Mouse (Mus musculus): ENCODE data around the gene Tbc1d10a.

Gene Tbc1d10a

DNA sequence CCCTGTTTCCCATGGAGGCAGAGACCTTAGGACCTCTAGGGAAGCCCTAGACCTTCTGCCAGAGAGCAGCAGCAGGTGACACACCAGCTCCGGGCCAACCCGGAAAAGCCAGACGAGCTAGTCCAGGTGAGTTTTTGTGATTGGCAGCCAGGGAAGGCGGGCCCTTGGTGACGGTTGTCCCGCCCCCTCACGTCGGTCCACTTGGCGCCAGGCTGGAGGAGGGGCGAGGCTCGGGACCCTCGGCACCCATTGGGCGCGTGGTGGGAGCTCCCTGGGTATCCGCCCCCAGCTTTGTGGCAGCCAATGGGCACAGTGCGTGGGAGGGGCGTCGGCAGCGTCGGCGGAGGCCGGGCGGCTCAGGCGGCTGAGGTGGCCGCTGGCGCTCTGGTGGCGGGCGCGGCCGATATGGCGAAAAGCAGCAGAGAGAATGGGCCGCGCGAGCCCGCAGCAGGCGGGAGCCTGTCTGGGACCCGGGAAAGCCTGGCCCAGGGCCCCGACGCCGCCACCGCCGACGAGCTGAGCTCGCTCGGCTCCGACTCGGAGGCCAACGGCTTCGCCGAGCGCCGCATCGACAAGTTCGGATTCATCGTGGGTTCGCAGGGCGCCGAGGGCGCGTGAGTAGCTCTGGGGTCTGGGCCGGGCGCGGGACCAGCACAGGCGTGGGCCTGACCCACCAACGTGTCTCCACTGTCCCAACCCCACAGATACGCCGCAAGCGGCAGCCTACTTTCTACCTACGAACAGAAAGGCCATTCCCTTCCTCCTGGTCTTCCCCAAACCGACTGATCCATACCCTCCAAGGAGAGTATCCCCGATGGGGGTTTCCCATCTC is at the start of gene Tbc1d10a:
Tbc1d10a (plus strand) TSS at position 304 of the 832 bp plus-strand sequence.
- peak; percentile 97 to 98 for DNase-seq (ENCODE audit: low spot score in 2 of 2)

DNA sequence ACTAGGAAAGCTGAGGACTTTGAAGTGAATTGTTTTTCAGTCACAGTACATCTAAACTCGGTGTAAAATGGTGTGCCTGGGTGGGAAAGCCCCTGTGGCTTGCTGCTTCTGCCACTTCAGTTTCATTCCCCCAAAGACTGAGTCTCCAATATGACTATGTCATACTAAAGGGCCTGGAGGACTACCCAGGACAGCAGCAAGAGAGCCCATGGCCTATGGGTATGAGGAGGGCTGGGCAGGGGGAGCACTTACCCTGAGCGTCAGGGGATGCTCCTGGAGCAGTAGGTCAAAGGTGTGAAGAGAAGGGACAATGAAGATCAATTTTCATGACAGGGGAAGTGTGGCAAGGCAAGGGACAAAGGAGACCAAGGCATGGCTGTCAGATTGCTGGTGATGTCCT is 47.6 kb upstream of the Tbc1d10a start:
- DNase-seq (ENCODE audit: low spot score in 2 of 2), result no peak

DNA sequence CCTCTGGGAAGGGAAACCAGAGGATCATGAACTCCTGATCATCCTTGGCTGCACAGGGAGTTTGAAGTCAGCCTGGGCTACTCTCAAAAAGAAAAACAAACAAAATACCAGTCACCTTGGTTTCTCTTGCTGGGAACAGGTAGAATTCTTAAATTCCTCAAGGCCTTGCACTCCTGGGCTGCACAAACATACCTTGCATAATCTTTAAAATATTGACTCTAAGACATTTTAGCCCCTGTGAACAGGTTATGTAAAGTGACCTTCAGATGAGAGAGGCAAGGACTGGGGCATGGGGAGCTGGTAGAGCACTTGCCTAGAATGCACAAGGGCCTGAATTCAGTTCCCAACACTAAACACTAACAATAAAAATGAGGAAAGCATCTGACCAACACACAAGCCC is 45.1 kb upstream of the Tbc1d10a start:
- no peak for DNase-seq (ENCODE audit: low spot score in 2 of 2)

DNA sequence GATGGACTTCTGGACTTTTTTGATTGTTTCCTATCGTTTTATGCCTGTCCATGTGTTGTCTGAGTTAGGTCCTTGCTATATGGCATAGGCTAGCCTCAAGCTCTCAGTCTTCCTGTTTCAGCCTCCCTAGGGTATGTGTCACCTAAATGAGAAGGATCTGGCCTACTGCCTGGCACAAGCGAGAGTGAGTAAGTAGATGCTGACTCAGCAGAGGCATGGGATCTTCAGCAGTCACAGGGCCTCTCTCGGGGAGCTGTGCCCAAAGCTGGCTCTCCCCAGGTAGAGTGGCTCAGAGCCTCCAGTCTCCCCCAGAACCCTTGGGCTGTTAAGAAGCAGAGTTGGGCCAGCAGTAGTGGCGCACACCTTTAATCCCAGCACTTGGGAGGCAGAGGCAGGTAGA is 44.2 kb upstream of the Tbc1d10a start:
- no peak for DNase-seq (ENCODE audit: low spot score in 2 of 2)

DNA sequence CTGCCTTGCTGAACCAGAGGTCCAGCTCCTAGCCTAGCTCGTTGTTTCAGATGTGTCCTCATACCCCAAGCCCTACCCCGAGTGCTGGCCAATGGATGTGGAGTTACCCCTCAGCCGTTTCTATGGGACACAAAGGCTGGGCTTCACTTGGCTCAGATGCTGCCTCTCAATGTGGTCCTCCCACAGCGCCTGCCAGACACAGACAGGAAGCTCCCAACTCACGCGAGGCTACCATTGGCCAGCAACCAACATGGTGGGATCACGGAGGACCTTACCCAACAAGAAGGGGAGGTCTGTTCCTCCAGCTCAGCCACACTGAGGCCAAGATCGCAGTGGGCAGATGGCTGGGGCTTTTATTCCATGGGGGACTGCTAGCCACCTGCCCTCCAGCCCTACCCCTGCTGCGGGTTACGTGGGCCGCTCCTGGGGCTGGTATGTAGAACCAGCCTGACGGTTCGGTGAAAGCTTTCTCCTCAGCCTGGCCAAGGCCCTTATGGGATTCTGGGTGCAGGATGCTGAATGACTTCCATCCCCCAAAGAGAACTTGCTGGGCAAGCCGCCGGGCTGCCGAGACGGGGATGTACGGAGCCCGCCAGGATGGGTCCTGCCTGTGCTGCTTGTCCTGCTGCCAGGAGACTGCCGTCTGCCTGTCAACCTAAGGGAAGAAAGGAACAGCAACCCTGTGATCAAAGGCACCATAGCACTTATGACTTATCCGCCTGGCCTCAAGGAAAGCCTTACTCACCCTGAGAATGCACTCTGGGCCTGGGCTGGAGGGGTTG is 43.1 kb upstream of the Tbc1d10a start:
- no peak for DNase-seq (ENCODE audit: low spot score in 2 of 2)

DNA sequence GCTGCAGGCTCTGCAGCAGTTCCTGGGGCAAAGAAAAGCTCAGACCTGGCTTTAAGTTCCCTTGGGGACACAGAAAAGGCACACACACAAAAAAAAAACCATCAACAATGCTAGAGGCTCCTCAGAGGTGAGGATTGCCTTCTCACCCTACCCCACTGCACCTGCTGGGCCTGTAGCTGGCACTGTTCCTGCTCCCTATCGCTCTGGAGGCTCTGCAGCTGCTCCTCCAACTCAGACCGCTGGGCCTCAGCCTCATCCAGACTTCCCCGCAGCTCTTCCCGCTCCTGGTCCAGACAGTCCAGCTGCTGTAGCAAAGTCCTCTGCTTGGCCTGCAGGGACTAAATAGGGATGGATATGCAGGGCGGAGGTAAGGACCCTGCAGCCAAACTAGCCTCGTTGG is 40.2 kb upstream of the Tbc1d10a start:
- no peak for DNase-seq (ENCODE audit: low spot score in 2 of 2)

DNA sequence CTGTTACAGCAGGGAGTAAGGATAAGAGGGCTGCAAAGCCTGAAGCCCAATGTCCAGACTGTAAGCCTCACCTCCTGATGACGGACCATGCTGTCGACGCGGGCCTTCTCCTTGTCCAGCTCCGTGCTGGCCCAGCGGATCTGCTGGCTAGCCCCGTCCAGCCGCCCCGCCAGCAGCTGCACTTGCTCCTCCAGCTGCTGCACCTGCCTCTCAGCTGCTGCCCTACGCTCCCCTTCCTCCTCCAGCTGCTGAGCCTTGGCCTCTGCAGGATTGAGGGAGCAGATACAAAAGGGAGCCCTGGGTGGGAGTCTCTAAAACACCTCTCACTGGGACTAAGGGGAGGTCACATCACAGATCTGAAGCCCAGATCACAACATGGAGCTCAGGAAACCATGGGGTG is 39.5 kb upstream of the Tbc1d10a start:
- no peak for DNase-seq (ENCODE audit: low spot score in 2 of 2)

DNA sequence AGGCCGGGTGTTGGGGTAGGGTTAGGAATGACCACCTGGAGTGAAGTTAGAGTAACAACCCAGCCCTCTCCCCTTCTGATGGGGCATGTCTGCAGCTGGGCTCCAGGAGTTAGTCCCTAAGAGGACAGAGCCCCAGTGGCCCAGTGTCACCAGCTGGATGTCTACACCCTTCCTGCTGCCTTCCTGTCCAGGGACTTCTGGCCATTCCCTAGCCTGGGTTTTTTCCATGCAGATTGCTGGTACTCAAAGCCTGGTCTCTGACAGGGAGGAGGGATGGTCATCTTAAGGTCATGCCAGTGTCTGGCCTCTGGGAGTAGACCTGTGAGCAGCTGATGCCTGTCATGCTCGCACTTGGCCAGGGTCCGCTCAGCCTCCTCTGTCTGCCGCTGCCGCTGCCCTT is 38.5 kb upstream of the Tbc1d10a start:
- DNase-seq (ENCODE audit: low spot score in 2 of 2), result no peak

DNA sequence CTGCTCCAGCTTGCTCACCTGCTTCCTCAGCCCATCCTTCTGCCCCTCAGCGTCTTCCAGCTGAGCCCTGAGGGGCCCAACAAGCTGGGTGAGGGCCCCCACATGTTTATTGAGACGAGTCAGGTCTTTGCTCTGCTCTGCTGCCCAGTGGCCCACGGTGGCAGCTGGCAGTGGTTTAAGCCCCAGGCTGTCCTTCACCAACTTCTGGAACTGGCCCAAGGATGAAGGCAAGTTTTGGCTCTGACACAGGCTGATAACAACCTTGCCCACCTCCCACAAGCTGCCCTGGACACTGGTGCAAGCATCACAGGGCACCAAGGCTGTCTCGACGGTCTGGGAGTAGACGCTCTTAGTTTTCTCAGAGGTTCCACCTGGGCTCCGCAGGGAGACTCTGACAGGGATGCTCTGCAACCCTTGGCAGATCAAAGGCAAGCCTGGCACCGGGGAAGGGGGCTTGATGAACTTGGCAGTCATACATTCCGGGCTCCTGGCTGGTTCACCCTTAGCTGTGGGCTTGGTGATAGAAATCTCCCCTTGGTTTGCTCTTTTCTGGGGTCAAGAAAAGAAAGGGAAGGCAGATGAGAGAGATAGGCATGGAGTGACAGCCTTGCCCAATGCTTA is 37.9 kb upstream of the Tbc1d10a start:
- no peak for DNase-seq (ENCODE audit: low spot score in 2 of 2)

DNA sequence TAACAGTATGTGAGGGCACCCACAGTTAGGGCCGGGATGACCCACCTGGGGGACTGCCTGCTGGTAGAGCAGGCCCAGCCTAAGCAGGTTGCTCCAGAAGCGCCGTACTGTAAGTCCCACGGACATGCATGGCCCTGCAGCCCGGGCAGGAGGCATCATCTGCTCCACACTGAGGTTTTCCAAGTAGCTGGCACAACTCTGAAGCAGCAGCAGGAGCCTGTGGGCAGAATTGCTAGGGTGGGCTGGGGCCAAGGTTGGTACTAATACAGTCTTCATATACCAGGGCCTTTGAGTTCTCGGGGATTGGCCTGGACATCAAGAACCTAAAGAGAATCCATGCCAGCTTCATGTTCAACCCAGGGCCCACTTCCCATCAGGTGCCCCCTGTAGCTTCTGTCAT is 36.7 kb upstream of the Tbc1d10a start:
- DNase-seq (ENCODE audit: low spot score in 2 of 2), result no peak

DNA sequence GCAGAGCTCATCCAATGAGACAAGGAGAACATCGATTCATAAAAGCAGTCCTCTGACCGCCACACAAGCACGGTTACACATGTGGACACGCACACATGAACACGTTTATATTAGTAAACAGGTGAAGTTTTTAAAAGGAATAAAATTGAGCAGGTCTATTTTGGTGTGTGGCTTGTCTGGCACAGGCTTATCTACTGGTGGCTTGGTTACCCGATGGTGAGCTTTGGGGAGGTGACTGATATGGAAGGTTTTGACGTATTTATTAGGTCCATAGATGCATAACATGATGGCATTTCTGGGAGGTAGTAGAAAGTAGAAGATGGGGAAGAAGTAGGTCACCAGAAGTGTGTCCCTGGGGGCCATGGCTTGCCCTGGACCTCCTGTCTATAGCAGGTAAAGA is 32.9 kb upstream of the Tbc1d10a start:
- DNase-seq (ENCODE audit: low spot score in 2 of 2), result no peak

DNA sequence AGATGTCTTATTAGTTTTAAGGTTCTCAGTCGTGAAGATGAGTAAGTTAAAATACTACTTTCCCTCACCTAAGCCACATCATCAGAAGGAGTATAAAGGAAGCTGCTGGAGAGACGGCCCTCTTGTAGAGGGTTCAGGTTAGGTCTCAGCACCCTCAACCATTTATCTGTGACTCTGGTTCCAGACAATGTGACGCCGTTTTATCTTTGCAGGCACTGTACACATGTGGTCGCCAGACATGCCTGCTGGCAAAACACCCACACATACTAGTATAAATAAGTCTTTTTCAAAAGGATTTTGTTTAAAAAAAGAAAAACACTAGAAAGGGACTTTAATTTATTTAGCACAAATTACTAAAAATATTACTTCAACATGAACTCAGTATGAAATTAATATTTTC is 30.9 kb upstream of the Tbc1d10a start:
- peak in 1 of 2 experiments; percentile 45 for DNase-seq (ENCODE audit: low spot score in 2 of 2)

DNA sequence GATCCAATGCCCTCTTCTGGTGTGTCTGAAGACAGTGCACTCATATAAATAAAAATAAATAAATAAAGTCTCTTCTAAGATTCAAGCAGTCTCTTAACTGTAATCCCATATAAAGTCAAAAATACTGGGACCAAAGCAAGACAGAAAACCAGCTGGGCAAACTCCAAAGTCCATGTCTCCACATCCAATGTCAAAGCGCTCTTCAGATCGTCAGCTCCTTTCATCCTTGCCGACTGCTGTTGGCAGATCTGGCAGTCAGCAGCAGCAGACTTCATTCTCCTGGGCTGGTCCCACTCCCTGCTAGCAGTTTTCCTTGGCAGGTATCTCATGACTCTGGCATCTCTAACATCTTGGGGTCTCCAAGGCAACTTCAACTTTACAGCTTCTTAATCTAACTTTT is 27.9 kb upstream of the Tbc1d10a start:
- DNase-seq (ENCODE audit: low spot score in 2 of 2), result no peak

DNA sequence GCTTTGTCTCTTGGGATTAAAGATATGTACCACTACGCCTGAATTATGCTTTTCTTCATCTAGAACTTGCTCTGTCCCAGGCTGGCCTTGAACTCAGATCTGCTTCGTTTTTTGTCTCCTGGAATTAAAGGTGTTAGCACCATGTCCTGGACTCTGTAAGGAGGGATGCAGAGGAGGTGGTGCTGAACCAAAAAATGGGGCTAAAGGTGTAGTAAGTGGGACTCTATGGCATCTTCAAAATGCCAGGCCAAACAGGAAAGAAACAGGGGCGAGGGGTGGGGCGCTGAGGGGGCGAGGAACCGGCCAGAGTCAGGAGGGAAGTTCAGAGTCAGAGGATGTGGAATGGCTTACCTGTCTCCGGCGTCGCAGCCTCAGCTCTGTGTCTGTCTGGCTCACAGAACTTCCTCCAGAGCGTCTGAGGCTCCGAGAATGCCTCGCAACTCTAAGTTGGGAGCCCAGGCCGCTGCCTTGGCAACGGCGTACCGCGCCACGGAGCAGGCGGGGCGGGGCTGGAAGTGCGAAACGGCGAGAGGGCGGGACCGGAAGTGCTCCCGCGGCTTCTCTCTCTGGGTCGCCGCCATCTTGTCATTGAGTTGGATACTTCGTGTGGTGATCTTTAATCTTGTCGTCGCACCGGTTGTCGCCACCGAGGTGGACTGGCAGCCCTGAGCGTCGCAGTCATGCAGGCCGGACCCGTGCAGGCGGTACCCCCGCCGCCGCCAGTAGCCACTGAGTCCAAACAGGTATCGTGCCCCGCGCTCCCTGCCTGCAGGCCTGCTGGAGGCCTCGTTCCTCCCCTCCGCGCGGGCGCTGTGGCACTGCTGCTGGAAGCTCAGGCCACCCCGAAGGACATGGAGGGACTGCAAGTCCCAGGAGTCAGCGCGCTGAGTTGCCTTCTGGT is 26.5 kb upstream of the Tbc1d10a start, which contains the start of the genes Ccdc157 and Sf3a1:
Ccdc157 (minus strand) TSS at position 486 of the 901 bp plus-strand sequence.
Sf3a1 (plus strand) TSS at position 543 of the 901 bp plus-strand sequence.
- peak; percentile 93 to 96 for DNase-seq (ENCODE audit: low spot score in 2 of 2)

DNA sequence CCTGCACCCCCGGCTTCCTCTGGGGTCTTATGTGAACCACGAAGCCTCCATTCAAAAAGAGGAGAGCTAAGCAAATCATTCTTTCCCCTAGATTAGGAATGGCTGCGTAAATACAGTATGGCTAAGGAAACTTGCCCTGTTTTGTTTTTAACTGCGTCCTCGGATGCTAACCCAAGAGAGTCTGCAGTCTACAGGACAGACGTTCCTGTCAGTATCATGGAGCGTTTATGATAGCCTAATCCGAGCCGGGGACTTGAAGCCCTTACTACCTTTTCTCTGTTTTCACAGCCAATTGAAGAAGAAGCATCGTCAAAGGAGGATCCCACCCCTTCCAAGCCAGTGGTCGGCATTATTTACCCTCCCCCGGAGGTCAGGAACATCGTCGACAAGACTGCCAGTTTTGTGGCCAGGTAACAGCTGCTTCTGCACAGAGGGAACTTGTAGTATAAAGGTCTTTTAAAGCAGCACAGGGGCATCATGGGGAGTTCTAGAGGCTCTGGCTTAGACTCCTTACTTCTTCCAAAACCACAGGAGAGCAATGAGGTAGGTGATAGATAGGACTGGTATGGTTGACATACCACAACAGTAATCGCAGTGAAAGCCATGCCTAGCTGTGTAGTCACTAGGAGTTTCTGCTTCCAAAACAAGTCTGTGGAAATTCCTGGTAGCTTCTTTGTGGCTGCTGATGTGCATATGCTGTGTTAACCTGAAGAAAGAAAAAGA is 25.7 kb upstream of the Tbc1d10a start:
- DNase-seq (ENCODE audit: low spot score in 2 of 2), result no peak

DNA sequence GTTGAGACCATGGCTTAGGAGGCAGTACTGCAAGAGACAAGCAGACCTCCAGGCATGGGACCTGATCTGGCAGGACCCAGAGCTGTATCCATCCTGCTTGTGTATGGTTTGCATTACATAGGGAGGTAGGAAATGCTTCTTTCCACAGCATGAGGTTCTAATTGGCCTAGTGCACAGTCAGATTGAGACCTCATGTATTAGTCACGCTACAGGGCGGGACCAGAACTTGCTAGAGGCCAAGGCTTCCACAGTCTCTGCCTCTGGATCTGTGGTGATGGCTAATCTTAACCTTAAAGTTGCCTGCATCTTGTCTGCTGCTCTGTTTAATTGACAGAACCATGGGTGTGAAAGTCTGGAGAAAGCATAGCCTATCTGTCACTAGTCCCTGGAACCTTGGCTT is 21.9 kb upstream of the Tbc1d10a start:
- no peak for DNase-seq (ENCODE audit: low spot score in 2 of 2)

DNA sequence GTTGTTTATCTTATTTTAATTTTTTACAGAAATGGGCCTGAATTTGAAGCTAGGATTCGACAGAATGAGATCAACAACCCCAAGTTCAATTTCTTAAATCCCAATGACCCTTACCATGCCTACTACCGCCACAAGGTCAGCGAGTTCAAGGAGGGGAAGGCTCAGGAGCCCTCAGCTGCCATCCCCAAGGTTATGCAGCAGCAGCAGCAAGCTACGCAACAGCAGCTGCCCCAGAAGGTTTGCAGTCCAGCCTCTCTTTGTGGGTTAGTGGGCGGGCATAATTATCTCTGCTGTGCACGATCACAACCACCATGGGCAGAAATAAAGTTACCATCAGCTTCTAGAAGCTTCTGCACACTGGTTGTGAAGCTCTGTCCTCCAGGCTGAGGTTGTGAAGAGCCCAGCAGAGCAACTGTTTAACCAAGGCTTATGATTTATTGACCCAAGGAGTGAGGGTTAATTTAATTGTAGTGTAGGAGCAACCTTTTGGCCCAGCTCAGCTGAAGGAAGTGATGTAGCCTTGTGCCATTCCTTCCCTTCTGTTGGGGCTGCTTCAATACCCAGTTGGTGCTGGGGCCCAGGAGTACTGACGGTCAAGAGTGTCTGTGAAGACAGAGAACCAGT is 20.0 kb upstream of the Tbc1d10a start:
- no peak for DNase-seq (ENCODE audit: low spot score in 2 of 2)

DNA sequence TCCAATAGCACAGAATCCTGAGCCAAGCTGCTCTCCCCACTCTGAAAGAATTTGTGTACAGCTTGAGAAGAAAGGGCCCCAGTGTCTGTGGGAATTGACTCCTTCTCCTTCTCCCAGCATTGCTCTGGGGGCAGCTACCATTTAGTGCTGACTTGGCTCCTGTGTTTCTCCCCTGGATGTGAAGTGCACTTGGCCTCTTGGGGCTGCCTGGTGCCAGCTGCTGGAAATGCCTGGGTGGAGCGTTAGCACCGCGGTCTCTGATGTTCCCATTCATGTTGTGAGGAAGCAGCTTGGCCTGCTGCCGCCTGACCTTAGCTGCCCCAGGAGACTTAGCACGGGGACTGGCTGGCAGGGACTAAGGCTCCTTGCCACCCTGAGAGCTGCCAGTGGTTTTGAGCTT is 12.0 kb upstream of the Tbc1d10a start:
- DNase-seq (ENCODE audit: low spot score in 2 of 2), result peak; percentile 41 to 75

DNA sequence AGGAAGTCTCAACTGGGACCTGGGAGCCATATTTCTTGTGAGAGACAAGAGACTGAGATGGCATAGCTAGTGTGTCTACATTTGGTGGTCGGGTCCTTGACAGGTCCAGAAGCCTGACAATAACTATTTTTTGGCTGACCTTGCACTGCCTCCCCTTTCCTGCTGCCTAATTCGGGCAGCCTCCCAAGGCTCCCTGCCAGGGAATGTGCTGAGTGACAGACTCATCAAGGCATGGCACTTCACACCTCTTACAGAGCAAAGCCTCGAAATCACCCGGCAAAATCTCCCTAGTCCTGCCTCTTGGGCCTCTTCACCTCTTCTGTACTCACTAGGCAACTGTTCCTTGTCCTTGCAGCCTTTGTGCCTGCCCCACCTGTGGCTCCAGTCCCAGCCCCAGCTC is 8.9 kb upstream of the Tbc1d10a start:
- DNase-seq (ENCODE audit: low spot score in 2 of 2), result no peak

DNA sequence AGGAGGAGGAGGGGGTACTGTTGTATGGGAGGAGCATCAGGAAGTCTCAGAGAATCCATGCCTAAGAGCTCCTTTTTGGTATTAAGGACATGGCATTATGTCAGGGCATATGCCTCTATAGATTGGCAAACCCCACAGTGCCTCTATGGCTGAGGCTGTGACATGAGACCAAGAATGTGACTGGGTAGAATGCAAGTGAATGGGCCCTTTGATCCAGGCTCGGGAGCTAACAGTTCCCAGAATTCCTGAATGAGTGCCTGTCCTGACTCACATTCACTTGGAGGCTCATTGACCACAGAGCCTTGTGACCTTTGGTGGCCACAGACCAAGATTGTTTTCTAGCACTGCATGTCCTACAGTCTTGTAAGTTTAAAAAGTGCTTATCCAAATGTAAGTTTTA is 4.5 kb upstream of the Tbc1d10a start:
- no peak for DNase-seq (ENCODE audit: low spot score in 2 of 2)

Data from frontal cortex, postnatal 36 days (tissue).